Mouse (Mus musculus): ENCODE measurements around the gene Rabgef1.

DNA sequence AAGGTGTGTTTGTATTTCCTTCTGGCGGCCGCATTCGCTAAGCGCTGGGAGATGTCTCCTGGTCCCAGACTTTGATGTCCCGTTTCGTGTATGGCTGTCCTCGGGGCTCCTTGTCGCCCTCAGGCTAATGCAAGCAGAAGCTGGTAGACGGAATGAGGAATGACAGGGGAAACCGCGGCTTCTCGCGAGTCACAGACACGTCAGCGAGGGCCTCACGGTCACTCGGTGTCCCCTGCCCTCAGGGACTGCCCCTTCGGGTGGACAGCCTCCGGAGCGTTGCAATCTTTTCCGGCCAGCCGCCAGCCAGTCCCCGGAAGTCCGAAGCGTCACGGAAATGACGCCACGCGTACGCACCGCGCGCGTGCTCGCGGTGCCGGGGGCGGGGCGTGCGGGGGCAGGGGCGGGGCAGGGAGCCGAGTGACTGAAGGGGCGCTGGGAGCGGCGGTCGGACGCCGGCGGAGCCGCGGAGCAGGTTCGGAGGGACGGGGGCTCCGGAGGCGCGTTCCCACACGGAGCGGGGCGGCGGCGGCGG is at the start of gene Rabgef1:
- peak; percentile 86 to 92 for TF ChIP-seq POLR2A (IDR thresholded peaks at IDR 0.05; ENCODE audit: control insufficient read depth in 1 of 2, insufficient read depth in 1 of 2, low read depth in 1 of 2, low read length in 2 of 2, poor library complexity in 1 of 2)
- TF ChIP-seq ZC3H11A (IDR thresholded peaks at IDR 0.05; ENCODE audit: low read depth, low read length), result no peak
- peak; percentile 32; the same call in 1 of the 2 replicates for TF ChIP-seq TCF12 (IDR thresholded peaks at IDR 0.05; ENCODE audit: low read depth, low read length)
- no peak for TF ChIP-seq USF1 (IDR thresholded peaks at IDR 0.05; ENCODE audit: low read depth, low read length)
- no peak for TF ChIP-seq MAX (IDR thresholded peaks at IDR 0.05; ENCODE audit: low read length)
- TF ChIP-seq NELFE (IDR thresholded peaks at IDR 0.05; ENCODE audit: low read depth, low read length), result peak; percentile 86
- TF ChIP-seq ZMIZ1 (IDR thresholded peaks at IDR 0.05; ENCODE audit: low read depth, low read length), result no peak
- 0 out of 6 replicates have a peak, but pooled peaks of 1 of the 3 experiments have one; percentile 0 for TF ChIP-seq CTCF (IDR thresholded peaks at IDR 0.05 in 2 of 3, conservative IDR thresholded peaks at IDR 0.05 in 1 of 3; ENCODE audit: control insufficient read depth in 1 of 3, insufficient read depth in 1 of 3, low read depth in 2 of 3, low read length in 3 of 3, poor library complexity in 1 of 3, severe bottlenecking in 1 of 3)

All from MEL (cell line).